Mouse (Mus musculus): ENCODE measurements at regions not wholly inside any gene's neighbourhood (a gene's known extent, or its start where the extent isn't known, plus 50 kb on each side); places are given as distances from the start of the nearest gene placed in this dataset.

DNA sequence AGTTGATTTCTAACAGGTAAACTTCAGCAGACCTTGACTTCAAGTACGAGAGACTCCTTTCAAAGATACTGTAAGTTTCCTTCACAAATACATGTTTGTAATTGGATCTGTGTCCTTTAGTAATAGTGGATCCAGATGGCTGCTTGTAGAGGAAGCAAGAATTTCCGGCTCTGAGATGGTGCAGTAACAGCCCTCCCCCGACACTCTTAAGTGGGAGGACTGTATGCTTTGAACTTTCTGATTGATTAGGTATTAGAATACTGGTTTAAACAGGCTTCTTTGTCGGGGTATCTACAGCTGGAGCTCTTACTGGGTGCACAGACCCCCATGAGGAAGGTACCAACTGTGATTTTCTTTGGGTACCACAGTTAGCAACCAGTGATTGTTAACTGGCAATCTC is 355.0 kb upstream of the Cblb start:
- no peak for DNase-seq

DNA sequence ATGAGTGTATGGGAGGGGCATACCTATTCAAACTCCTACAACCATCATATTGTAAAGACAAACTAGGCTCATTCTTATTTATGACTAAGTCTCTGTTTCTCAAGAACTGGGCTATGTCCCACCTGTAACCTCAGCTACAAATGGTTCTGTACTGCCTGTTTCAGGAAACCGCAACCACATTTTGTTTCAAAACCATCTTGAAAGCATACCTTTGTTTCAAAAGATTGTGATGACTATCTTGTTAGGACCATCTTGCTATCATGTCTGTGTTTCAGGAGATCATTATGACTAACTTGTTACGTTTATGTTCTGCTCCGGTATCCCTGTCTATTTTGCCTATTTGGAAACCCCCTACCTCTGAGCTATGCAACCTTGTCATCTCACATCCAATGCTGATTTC is 340.2 kb upstream of the Cblb start:
- DNase-seq: no peak

DNA sequence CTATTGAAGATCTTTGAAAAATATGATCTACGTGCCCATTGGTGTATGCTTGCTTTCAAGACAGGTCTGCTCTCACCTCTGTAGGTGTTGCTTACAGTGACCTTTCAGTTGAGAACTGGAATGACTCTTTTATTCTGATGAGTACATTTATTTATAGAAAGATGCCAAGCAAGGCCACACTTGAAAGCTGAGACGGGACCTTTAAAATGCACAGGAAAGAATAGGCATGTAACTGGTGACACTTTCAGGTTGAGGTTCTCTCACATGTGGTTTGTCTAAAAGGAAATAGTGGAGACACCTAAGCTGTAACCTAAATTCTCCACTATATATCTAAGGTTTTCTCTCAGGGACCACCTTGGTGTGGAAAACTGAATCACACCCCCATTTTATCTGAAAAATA is 326.0 kb upstream of the Cblb start:
- no peak for DNase-seq

DNA sequence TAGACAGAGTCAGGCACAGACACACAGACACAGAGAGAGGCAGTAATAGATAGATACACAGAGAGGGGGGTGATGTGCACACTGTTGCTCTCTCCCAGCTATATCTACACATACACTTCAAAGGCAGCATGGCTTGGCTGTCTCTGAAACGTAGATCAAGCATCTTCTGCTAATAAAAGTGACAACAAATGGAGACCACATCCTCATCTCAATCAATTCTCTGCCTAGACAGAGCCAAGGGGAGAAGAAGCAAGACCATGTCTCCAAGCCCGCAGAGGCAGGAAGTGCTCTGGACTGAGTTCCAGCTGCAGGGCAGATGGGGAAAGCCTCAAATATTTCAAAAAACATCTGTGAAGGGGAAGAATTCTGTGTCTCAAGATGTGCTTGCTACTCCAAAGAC is 312.3 kb upstream of the Cblb start:
- no peak for DNase-seq

DNA sequence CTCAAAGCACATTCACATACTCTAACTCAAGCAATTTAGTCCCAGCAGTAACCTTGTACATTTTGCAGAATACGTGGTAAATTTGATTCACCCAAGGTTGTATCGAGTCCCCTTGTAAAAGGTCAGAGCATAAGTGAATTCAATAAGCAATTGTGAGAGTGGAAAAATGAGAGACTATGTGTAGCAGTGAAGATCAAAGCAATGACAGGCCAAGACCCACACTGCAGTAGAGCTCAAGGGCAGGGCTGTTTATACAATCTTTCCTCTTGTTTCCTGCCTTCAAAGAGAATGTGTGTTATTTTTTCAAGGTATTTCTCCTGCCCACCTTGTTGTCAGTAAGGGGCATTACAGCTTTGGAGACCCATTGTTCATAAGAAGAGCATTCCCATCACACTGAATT is 311.4 kb upstream of the Cblb start:
- DNase-seq: no peak

DNA sequence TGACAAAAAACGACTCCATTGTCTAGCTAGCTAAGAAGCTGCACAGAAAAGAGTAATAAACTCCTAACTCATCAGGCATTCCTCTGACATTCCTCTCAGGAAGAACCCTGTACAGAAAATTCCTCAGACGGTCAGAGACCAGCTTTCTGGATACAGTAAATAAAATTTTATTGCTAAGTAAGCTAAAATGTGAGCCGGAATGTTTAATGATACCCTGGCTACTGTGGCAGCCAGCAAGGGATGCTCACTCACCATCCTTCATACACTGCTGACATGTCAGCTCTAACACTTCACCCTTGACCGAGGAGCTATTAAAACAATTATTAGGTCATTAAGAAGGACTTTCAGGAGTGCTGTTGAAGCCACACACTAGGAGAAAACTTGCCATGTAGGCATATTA is 308.3 kb upstream of the Cblb start:
- no peak for DNase-seq

DNA sequence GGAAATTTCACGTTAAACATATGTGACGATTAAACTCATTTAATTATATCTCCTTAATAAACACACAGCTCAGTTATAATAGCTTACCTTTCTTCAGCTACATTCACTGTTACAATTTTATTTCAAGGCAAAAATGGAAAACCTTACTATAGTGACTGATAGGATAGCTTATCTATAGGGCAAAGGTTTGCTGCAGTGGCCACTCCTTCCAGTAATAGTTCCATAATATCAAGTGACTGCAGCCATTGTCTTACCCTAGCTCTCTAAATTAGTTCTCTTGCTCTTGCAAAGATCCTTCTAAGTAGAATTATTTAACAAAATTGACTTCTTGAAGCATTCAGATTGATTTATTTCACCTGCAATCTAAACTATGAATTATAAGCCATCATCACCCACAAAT is 289.1 kb upstream of the Cblb start:
- DNase-seq: no peak

DNA sequence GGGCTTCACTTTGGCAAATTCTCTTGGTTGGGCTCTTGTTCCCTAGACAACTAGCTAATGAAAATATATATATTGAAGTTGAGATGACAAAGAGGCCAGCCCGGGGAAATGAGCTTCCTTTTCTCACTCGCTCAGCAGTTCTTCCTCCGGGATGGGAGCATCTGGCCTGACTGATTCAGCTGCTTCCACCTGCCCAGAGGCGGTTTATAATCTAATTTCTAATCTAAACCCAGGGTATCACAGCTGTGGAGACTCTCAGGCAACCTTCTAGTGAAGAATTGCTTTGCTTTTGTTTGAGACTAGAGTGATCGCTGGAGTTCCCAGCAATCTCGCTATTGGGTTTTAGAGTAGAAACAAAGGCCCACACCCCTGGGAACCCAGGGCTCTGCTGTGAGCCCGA is 279.1 kb upstream of the Cblb start:
- DNase-seq: no peak

DNA sequence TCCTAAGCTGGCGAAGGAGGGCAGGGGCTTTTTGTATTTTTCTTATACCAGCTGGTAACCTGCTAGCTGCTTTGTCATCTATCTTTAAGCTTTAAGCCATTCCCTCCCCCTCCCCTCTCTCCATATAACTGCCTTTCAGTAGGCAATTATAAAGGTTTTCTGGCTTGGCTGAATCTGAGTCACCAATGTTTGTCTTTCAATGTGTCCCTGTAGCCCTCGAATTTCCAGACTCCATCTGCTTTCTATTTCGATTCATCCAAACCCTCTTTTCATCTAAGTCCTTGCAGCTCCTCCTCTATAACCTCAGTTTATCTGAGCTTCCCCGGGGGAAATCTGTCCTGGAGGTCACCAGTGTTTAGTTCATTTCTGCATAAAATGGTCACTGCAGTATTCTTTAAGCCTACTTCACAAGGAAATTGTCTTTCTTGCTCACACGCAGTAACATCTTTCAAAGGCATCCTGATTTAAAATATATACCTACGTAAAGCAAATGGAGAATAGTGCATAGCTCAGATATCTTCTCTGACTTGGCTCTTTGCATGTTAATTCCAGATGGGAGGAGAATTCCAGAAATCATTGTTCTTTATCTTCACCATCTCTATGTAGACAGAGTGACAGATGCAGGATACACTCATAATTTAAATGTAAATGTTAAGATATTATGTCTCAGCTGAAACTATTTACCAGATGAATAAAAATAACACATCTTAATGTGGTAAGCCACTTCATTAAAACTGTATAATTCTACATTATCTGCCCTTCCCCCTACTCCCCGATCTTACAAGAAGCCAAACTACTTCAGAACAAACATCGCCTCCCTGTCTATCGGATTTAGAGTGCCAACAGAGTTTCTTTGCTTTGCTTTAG is 272.4 kb upstream of the Cblb start:
- no peak for DNase-seq

DNA sequence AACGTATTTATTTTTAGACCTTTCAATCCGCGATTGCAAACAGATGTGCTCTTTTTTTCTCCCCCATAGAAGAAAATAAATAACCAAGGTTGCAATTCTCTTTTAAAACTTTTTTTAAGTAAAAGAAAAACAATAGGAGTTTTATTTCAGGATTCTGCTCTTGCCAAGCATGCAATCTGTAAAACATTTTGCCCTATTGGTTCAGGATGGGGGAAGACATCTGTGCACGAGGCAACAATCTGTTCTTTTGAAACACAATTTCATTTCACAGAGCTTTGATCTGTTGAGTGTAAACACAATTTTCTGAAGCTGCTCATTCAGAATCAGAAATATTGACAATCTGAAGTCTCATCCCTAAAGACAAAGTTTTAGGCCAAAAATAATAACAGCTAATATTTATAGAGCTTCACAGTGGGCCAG is 271.8 kb upstream of the Cblb start:
- no peak for DNase-seq

DNA sequence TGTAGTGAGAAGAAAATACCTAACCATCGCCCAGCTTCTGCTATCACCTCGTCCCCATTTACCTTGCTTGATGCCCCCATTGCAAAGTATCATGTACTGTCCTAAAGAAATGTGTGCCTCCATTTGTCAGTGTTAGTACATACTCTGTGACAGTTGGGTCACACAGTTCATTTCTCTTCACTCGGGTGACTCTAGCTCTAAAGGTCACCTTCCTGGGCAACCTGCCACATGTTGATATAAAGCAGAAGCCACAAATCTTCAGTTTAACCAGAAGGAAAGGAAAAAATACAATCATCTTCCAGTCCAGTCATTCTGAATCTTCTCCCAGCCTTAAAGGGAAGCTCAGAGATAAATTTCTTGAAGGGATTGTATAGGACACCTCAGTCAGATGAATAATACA is 263.5 kb upstream of the Cblb start:
- DNase-seq: no peak

DNA sequence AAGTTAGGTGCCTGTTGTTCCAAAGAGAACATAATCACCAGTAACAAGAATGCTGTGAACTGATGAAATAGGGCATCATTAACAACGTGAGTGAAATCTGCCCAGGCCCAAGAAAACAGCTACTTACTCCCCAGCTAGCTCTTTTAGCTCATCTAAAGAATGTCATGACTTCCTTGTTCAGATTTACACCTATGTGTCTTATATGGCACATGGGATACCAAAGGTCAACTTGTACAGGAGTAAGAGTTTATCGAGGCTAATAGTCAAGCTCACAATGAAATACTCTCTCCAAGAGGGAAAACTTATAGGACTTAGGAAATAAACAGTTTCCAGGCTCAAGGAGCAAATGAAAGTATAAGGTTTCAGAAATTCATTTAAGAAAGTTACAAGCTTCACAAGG is 252.1 kb upstream of the Cblb start:
- no peak for DNase-seq

DNA sequence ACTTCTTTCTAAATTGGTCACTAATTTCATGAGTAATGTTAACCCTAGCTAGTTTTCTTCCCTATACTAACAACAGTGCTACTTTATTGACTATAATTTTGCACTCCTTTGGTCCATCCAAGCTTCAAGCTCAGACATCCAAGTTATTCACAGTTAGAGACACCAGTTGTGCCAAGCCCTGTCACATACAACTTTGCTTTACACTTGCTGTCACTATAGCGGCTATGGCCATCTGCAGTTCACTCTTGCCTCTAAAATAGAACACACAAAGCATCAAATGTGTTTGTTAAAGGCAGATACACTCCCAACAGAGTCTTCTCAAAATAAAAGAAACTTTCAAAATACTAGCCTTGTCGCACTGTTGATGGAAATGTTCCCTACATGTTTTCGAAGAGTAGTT is 236.0 kb upstream of the Cblb start:
- no peak for DNase-seq

DNA sequence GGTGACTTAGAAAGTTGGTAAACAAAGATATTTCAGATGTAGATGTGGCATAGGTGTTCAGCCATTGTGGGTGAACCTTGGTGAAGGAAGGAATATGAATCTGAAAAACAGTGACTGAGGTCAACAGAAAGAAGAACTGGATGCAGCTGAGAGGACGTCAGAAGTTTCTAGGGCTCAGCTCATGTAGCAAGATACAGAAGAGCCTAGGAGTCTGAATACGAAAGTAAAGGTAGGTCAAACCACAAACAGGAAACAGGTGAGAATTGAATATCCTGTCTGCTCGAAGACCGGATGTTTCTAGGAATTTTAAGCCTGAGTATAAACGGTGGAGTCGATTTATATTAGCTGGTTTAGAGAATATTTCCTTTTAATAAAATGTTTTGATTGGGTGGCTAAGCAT is 223.7 kb upstream of the Cblb start:
- DNase-seq: no peak

DNA sequence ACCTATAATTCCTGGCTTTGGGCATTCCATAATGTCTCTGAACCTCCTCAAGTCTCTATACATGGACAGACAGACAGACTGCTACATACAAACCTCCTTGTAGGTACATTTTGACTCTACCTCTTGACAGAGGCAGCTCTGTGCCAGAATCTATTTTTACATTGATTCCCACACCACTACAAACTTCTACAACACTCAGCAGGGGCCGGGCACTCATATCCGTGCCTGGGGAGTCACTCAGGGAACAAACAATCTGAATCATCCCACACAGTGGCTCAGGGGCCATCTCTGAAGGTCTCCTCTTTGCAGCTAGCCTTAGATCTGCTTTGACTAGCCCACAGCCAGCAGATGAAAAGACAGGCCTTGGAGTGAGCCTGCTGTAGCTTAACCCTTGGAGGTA is 221.9 kb upstream of the Cblb start:
- DNase-seq: no peak

DNA sequence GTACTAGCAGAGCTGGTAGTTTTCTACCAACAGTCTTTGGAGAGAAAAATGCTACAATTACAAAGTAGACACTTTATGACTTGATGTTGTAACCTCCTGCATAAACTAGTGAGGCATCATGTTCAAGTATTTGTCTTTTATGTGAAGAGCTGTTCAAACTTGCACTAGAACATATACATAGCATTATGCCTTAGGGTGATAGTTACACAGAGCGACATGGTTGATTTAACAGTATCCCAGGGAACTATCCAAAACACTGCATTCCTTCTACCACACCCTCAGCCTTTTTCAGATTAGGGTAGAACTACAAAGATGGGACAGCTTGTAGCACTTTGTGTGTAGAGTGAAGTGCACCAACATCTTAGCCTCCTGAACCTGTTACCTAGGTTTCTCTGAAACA is 220.0 kb upstream of the Cblb start:
- DNase-seq: no peak

DNA sequence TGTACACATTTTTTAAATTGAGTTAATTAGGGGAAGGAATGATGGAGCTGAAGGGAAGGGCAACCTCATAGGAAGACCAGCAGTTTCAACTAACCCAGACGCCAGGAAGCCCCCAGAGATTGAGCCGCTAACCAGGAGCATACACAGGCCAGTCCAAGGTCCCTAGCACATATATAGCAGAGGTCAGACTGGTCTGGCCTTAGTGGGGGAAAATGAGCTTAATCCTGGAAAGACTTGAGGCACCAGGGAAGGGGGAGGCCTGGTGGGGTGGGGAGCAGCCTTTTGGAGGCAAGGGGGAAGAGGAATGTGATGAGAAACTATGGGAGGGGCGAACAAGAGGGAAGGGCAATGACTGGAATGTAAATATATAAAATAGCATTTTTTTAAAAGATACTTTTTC is 188.3 kb upstream of the Cblb start:
- DNase-seq: no peak

DNA sequence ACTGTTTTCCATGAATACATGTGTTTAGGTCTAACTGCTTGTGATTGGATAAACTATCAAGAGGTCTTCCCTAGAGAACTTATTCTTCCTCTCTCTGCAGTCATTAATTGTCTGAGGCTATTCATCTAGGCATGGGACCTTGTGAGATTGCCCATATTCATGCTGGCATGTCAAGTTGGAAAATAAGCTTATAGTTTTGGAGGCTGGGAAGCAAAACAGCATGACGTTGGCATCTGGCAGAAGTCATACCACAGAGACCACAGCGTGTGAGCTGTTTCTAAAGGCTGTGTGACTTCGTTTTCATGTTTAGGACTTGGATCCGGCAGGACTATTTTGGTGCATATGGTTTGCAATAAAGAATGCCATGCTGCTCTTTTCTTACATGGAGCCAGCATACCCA is 185.5 kb upstream of the Cblb start:
- no peak for DNase-seq

DNA sequence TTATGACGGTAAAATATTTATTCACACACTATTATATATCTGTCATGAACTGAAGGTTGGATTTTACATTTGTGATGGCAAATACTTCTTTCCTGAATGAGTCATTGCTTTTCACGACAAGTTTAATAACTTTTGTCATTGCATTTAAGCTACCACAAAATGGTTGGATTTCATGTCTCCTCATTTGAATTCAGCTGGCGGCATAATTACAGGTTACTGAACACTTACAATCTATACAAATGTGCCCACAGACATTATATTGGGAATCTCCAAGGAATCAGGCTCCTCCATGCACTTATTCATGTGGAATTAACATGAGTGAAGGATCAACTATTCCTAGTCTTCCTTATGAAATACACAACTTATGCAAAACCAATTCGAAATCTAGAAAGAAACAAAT is 150.3 kb upstream of the Cblb start:
- DNase-seq: no peak

DNA sequence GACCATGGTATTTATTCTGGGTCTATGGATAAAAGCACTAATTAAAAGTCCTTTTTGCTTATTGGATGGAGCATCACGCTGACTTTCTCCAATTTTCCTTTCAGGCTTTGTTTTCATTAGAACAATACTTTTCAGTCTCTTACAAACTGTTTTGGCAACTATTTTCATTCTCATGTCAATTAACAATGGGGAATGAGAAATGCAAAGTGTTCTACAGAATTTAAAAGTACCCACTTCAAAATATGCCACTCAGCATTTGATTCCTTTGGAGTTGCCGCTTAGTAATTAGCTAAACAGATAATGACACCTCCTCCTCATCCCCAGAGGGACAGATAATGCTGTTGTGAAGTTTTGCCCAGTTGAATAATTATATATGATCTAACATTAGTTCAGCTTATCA is 149.9 kb upstream of the Cblb start:
- no peak for DNase-seq

DNA sequence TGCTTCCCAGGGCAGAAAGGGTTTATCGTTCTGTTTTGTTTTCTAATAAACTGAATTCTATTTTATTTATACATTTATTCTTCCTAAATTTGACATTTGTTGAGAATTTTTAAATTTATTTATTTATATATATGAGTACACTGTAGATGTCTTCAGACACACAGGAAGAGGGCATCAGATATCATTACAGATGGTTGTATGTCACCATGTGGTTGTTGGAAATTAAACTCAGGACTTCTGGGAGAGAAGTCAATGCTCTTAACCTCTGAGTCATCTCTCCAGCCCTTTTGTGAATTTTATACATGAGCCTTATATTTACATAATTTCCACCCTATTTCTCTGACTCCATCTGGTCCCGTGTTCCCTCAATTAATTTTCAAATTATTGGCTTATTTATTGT is 147.2 kb upstream of the Cblb start:
- DNase-seq: no peak

DNA sequence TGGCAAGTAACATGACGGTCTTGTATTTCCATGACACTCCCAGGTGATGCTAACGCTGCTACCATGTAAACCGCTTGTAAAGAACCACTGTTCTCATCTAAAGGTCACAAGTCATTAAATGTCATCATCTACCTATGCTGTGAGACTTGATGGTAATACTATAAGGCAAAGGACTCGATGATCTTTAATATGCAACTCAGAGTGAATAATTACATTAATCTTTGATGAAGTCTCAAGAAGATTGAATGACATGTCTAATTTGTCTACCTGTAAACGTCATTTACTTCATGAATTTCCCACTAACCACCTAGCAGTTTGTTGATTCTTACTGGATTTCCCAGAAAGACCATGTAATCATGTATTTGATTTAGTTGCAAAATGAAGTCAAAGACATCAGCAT is 143.5 kb upstream of the Cblb start:
- DNase-seq: no peak

DNA sequence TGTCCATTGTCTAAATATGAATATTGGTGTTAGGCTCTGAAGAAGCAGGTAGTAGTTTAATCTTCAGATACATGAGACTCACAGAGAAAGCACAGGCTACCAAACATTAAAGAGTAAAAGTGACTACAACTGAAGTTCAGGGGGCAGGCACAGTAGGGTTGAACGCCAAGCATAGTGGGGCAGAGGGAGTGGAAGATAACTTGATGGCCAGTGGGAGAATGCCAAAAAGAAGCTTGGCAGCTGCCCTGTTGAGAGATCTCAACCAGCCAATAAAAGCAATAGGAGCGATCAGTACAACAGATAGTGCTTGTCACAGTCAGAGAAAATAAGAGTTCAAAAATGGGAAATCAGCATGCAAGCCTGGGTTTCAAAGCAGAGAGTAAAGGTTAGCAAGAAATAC is 125.4 kb upstream of the Cblb start:
- DNase-seq: no peak

DNA sequence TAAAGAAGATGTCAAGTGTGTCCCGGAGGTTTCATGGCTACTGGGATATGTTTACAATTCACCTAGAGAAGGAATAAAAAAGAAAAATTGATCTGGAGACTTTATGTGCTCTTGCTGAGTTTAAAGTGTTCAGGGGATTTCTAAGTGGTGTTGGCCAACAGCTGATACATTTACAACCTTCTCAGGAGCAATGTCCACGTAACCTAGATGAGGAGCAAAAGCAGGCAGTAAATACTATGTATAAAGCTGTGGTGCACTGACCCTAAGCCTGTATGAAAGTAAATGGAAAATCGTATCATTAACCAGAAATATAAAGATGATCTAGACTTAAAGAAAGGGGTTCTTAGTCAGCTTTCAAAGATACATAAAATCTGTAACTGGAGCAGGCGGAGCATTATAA is 124.3 kb upstream of the Cblb start:
- no peak for DNase-seq

DNA sequence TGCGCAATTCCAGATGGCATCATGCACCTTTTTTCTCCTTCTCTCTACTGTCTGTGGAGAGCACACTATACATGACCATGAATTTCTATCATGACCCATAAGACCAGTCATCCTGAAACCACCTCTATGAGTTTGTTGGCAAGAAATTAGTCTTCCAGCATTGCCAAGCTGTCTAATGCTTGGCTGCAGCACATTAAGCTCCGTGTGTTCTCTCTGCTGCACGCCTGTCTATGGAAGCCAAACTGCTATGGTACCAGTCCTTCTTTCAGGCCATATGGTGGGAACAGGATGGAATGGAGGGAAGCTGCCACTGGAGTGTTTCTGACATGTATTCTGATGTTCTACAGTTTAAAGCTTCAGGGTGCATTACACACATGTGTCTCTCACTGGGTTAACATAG is 121.0 kb upstream of the Cblb start:
- DNase-seq: peak; percentile 64
